In the genomic region with DNA sequence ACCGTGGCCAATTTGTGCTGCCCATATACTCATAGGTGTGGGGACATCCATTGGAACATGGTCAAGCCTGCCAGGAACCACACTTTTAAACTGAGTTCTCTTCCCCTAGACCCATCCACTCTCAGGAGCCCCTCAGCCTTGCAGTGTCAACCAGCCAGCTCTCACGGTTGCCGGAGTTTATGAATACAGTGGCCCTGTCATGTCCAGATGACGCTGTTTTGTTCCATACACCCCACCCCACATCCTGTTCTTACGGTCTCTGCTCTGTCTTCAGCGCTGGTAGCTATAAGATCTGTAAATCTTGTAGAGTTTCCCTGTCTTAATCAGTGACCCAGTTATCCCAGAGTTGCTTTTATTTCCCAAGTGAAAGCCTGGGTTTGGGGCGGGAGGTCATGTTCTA, we compare ENCODE assay signal across 23 mouse cellular contexts. TPM values are rescaled to one million over a fixed set of nuclear protein-coding genes. Genes with fewer than 3 reads are reported as not detected.
DNase-seq lines count a peak whose midpoint lies in the region; ATAC-seq and TF ChIP-seq lines count a peak whose summit lies in the region.
"Had no signal": no experiment of that assay in that cellular context is flagged by ENCODE, and none has a peak within 500 bp of the region (broad histone marks: within the 10 kb centered on the region; RNA-seq: fewer than 3 reads in every experiment).

No protein-coding gene starts in this region.

- TF ChIP-seq CTCF in forebrain, postnatal 0 days (IDR thresholded peaks at IDR 0.05; ENCODE audit: low read depth), result no peak

- no peak overlapping the region for H3K9ac ChIP-seq in forebrain, postnatal 0 days

- peak; percentile 57 for ATAC-seq in activated CD4-positive, CD25-positive, alpha-beta regulatory T cell, adult 4 months
- ATAC-seq in forebrain, postnatal 0 days, result no peak
- ATAC-seq: CD4-positive, CD25-positive, alpha-beta regulatory T cell, adult 4 months; Patski had no signal

- no peaks in the 10 kb centered on the region for H3K9me3 ChIP-seq in embryonic facial prominence, embryonic 10.5 days
- no peaks in the 10 kb centered on the region for H3K9me3 ChIP-seq in forebrain, postnatal 0 days (ENCODE audit: low read length)
- H3K9me3 ChIP-seq in midbrain, embryonic 10.5 days (replicated peaks), result no peaks in the 10 kb centered on the region

- 0 out of 2 replicates have a peak overlapping the region, but pooled peaks have one; percentile 24 for H3K27ac ChIP-seq in embryonic facial prominence, embryonic 10.5 days (replicated peaks)
- H3K27ac ChIP-seq in forebrain, postnatal 0 days (ENCODE audit: low read depth, low read length), result no peak overlapping the region
- no peak overlapping the region for H3K27ac ChIP-seq in midbrain, embryonic 10.5 days (replicated peaks)

- no peaks in the 10 kb centered on the region for H3K4me1 ChIP-seq in embryonic facial prominence, embryonic 10.5 days
- no peaks in the 10 kb centered on the region for H3K4me1 ChIP-seq in forebrain, postnatal 0 days (ENCODE audit: insufficient read depth)
- 0 out of 2 replicates have a peak, but pooled peaks cover 2% of the 10 kb centered on the region for H3K4me1 ChIP-seq in midbrain, embryonic 10.5 days

- H3K27me3 ChIP-seq in embryonic facial prominence, embryonic 10.5 days (replicated peaks; ENCODE audit: low read depth, poor library complexity, severe bottlenecking), result no peaks in the 10 kb centered on the region
- no peaks in the 10 kb centered on the region for H3K27me3 ChIP-seq in forebrain, postnatal 0 days (ENCODE audit: insufficient read depth, low read length)
- H3K27me3 ChIP-seq in midbrain, embryonic 10.5 days (ENCODE audit: low read depth, poor library complexity, severe bottlenecking), result no peaks in the 10 kb centered on the region
- H3K27me3 ChIP-seq: CH12.LX, Patski had no signal

- 94% methylated on average over 7 of the region's 7 CpGs for WGBS in embryonic facial prominence, embryonic 10.5 days
- 92% methylated on average over 7 of the region's 7 CpGs for WGBS in forebrain, postnatal 0 days
- 95% methylated on average over 7 of the region's 7 CpGs for WGBS in midbrain, embryonic 10.5 days

- H3K36me3 ChIP-seq in embryonic facial prominence, embryonic 10.5 days (replicated peaks), result peaks cover 74% of the 10 kb centered on the region
- H3K36me3 ChIP-seq in forebrain, postnatal 0 days (ENCODE audit: insufficient read depth), result no peaks in the 10 kb centered on the region; the same call in 1 of the 2 replicates
- H3K36me3 ChIP-seq in midbrain, embryonic 10.5 days, result peaks cover 77% of the 10 kb centered on the region
- H3K36me3 ChIP-seq: G1E had no signal

- H3K4me3 ChIP-seq in embryonic facial prominence, embryonic 10.5 days, result no peak overlapping the region
- no peak overlapping the region for H3K4me3 ChIP-seq in forebrain, postnatal 0 days (ENCODE audit: low read depth, low read length)
- no peak overlapping the region for H3K4me3 ChIP-seq in midbrain, embryonic 10.5 days

- peak; percentile 85 for DNase-seq in heart, adult 11 months
- no peak for DNase-seq in heart, adult 9 months (ENCODE audit: low spot score in 2 of 2)
- DNase-seq in embryonic facial prominence, embryonic 10.5 days (ENCODE audit: low spot score), result no peak
- no peak for DNase-seq in forebrain, postnatal 0 days
- DNase-seq in midbrain, embryonic 10.5 days (ENCODE audit: low spot score), result no peak
- DNase-seq: adrenal gland, adult 2 months; adrenal gland, adult 8-10 months; adrenal gland, postnatal 10 days; adrenal gland, postnatal 14 days; adrenal gland, postnatal 25 days; adrenal gland, postnatal 36 days; B cell, adult 2 months; cerebellum, adult 11 months; cerebellum, adult 11-12 months; cerebellum, adult 18-20 months; cerebellum, adult 2 months had no signal

- no peak overlapping the region for H3K4me2 ChIP-seq in forebrain, postnatal 0 days (ENCODE audit: low read depth)

RNA-seq across cellular contexts. Expression of gene Rassf10, which starts 52.1 kb away (rescaled TPM):
- not detected for polyA plus RNA-seq in activated CD4-positive, CD25-positive, alpha-beta regulatory T cell, adult 4 months (2017; shearing (Covaris generic))
- 1.6 and 2.3 TPM in 2 replicates for polyA plus RNA-seq in embryonic facial prominence, embryonic 10.5 days (2016; fragmentation: Nextera tagmentation; extraction: Ambion mirVana)
- total RNA-seq in forebrain, postnatal 0 days (2014; rRNA removed), result 3.3 and 5.2 TPM in 2 replicates
- 1.3 and 2.3 TPM in 2 replicates for polyA plus RNA-seq in forebrain, postnatal 0 days (2015; fragmentation: Nextera tagmentation; extraction: Ambion mirVana)
- 0.22 and 0.27 TPM in 2 replicates for polyA plus RNA-seq in midbrain, embryonic 10.5 days (2016; fragmentation: Nextera tagmentation; extraction: Ambion mirVana)
- total RNA-seq: CH12.LX, G1E, MEL had no signal
- polyA plus RNA-seq: C2C12; CD4-positive, CD25-positive, alpha-beta regulatory T cell, adult 4 months; G1E; Patski had no signal
